Mouse (Mus musculus) heart, postnatal 0 days (tissue): ENCODE measurements around the gene Mgll.

Source experiments
- CTCF ChIP-seq: IDR thresholded peaks from 2 replicates; pipeline ENCODE4 v1.5.1; 2016; ENCODE audit warnings: antibody characterized with exemption, control low read depth, low read depth
- EP300 ChIP-seq: IDR thresholded peaks from 2 replicates; pipeline ENCODE4 v1.6.1; 2016; ENCODE audit warnings: antibody characterized with exemption, low read depth

DNA sequence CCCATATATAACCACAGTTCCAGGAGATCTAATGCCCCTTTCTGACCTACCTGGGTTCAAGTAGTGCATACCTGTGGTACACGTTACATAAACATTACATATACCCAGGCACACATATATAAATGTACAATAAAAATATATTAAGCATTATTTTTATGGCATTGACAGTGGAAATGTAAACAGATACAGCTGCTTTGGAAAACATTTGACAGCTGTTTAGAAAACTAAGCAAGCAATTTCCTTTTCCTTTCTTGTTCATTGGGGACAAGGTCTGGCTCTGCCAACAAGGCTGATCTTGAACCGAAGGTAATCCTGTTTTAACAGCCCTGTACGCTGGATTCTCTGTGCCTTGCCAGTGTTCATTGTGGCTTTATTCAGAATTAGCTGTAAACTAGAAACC is 3.2 kb upstream of the Mgll start:
- TF ChIP-seq CTCF (no peak), EP300 (no peak)
